Mouse (Mus musculus): ENCODE measurements around the gene Gm7247. TPM values are rescaled to one million over a fixed set of nuclear protein-coding genes. Genes with fewer than 3 reads are reported as not detected.

Gm7247 gene
- not detected for polyA plus RNA-seq (2017; shearing (Covaris generic))

DNA sequence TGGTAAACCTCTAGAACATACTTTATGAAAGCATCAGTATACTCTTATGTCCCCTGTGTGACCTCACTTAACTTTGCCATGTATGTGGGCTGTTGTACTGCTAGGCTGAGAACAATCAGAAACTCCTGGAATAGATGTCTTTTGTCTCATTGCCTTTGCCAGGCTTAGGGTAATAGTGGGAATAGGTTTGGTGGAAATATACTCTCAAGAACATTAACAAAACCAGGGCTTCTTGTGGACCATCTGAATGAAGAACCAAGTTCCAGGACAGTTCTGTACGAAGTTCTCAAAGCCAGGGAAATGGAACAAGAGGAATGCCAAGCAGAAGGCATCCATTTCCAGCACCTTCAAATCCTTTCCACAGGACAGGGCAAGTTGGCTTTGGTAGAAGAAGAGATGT lies at the start of gene Gm7247:
Gene Gm7247, plus strand, starts transcription at position 301 of the 400 bp plus-strand sequence.

DNA sequence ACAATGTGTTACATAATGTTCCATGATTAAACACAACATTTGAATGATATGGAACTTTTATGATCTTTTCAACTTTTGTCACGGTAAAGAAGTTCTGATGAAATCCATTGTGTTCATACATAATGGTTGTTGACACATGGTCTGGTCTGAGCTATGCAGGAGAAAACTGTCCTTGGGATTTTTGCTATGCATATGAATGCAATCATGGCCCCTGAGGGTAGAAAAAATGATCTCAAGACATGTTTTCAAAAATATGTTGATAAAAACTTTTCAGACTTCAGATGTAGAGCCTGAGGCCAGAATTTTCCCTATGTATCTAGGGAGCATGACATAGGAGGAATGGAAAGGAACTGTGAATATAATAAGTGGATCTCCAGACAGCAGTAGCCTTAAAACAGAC lies 49.0 kb downstream of the Gm7247 start, which contains the start of gene Vmn2r88:
Gene Vmn2r88, plus strand, starts transcription at position 301 of the 400 bp plus-strand sequence.

GRCm38 (mm10) chr14:51451557-51451956 lies 90.0 kb downstream of the Gm7247 start, which contains the start of gene Vmn2r89:
TSS of gene Vmn2r89 (plus strand) at chr14:51451857.

DNA sequence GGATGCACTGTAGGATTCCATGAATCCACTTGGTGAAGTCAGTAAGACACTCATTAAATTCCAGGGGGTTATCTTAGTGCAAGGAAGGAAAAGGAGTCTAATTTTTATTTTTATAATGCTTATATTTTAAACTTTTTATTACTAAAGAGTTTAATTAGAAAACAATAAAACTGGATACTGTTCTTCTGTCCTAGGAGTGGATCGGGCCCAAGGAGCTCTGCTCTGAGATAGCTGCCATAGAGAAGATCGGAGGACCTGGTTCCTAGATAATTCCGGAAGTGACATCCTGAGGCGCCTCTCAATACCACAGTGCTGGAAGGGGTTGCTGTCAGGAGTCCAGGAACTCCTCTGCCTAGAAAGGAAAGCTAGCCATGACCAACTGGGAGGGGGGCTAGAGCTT lies 190.9 kb downstream of the Gm7247 start, which contains the start of gene Gm5622:
Gene Gm5622, plus strand, starts transcription at position 301 of the 400 bp plus-strand sequence.

DNA sequence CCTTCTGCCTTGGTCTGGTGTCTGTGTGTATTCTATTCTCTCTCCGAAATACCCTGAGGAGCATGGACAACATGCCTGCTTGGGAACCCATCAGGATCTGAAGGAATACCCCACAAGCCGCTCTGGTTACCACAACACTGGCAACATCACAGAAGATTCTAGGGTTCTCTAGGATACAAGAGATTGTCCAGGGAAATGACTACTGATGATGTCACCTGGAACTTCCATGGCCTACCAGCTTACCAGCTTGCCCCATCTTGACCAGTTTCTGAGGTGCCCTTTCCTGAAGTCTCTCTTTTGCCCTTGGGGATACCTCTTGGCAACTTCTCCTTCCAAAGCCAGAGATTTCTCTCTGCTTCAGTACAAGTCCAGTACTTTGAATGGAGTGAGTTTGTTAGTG lies 212.4 kb downstream of the Gm7247 start, which contains the start of gene Gm17175:
Gene Gm17175, minus strand, starts transcription at position 101 of the 400 bp plus-strand sequence.

DNA sequence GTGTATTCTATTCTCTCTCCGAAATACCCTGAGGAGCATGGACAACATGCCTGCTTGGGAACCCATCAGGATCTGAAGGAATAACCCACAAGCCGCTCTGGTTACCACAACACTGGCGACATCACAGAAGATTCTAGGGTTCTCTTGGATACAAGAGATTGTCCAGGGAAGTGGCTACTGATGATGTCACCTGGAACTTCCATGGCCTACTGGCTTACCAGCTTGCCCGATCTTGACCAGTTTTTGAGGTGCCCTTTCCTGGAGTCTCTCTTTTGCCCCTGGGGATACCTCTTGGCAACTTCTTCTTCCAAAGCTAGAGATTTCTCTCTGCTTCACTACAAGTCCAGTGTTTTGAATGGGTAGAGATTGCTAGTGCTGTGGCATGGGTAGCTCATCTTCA lies 230.5 kb downstream of the Gm7247 start, which contains the start of gene Gm17174:
Gene Gm17174, minus strand, starts transcription at position 101 of the 400 bp plus-strand sequence.

GRCm38 (mm10) chr14:51611210-51611609 lies 249.7 kb downstream of the Gm7247 start, which contains the start of gene Gm17078:
TSS of gene Gm17078 (minus strand) at chr14:51611310.

Other genes starting within 250 kb of the Gm7247 start
- gene Eddm3b, start 247.3 kb upstream of the Gm7247 start, polyA plus RNA-seq (2017; shearing (Covaris generic)): not detected
- 0.93 TPM for gene Rnase6, start 237.8 kb upstream of the Gm7247 start, polyA plus RNA-seq (2017; shearing (Covaris generic))
- gene Rnase1, start 215.0 kb upstream of the Gm7247 start, polyA plus RNA-seq (2017; shearing (Covaris generic)): not detected
- not detected for gene Rnase2b, start 199.5 kb upstream of the Gm7247 start, polyA plus RNA-seq (2017; shearing (Covaris generic))
- not detected for gene Ang2, start 162.6 kb upstream of the Gm7247 start, polyA plus RNA-seq (2017; shearing (Covaris generic))
- not detected for gene Ear14, start 158.4 kb upstream of the Gm7247 start, polyA plus RNA-seq (2017; shearing (Covaris generic))
- not detected for gene Rnase2a, start 105.6 kb upstream of the Gm7247 start, polyA plus RNA-seq (2017; shearing (Covaris generic))
- gene Vmn2r88, start 49.1 kb downstream of the Gm7247 start, polyA plus RNA-seq (2017; shearing (Covaris generic)): not detected
- gene Vmn2r89, start 90.1 kb downstream of the Gm7247 start, polyA plus RNA-seq (2017; shearing (Covaris generic)): not detected
- gene Gm5622, start 191.0 kb downstream of the Gm7247 start, polyA plus RNA-seq (2017; shearing (Covaris generic)): not detected
- gene Gm17175, start 212.3 kb downstream of the Gm7247 start, polyA plus RNA-seq (2017; shearing (Covaris generic)): not detected
- gene Gm17174, start 230.4 kb downstream of the Gm7247 start, polyA plus RNA-seq (2017; shearing (Covaris generic)): not detected
- gene Gm17078, start 249.6 kb downstream of the Gm7247 start, polyA plus RNA-seq (2017; shearing (Covaris generic)): not detected

Measured in CD4-positive, CD25-positive, alpha-beta regulatory T cell, adult 9 weeks (primary cell).